Mouse (Mus musculus) ES-Bruce4 (cell line): ENCODE results near the gene Ms4a6b.

Experiments used
- CTCF ChIP-seq: IDR thresholded peaks from one replicate; pipeline ENCODE4 v1.8.1; 2011; ENCODE audit warnings: low read depth, low read length
- POLR2A ChIP-seq: IDR thresholded peaks from one replicate; pipeline ENCODE4 v1.8.1; 2011; ENCODE audit warnings: low read length; ENCODE audit not compliant: insufficient read depth

DNA sequence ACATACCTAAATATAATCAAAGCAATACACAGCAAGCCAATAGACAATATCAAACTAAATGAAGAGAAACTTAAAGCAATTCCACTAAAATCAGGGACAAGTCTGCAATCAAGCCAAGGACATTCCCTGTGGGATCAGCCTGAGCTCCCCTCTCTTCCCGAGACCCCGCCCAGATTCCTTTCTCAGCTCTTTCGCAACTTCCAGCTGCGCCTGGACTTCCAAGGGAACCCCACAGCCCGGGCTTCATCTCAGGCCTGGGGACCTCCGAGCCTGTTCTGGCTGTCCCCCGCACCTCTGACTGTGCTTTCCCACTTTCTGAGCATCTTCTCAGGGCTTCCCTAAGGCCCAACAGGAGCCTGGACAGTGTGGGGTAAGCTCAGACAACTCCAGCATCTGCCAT is 20.3 kb downstream of the Ms4a6b start, which contains the start of gene Ms4a4d:
- no peak for TF ChIP-seq POLR2A
- TF ChIP-seq CTCF = no peak
